Mouse (Mus musculus) intestine, postnatal 0 days (tissue): ENCODE data around the gene Kdm5d. TPM values are rescaled to one million over a fixed set of nuclear protein-coding genes. Genes with fewer than 3 reads are reported as not detected.

ENCODE experiments used
- ATAC-seq: fragments of 200-750 bp; cut with Nextera tagmentation; 2 replicates; pipeline ENCODE4 v1.8.0; 2017; ENCODE audit warnings: mild to moderate bottlenecking, moderate TSS enrichment, moderate library complexity
- H3K27ac ChIP-seq: fragments of 300-500 bp; sonication (generic); 2 replicates; pipeline ENCODE4 v1.5.1; 2014; ENCODE audit warnings: mild to moderate bottlenecking, low read depth, low read length, moderate library complexity
- H3K27me3 ChIP-seq: fragments of 300-500 bp; sonication (generic); replicated peaks from 2 replicates; pipeline ENCODE4 v1.6.1; 2014; ENCODE audit warnings: low read length, mixed read lengths; ENCODE audit not compliant: control insufficient read depth, insufficient read depth
- H3K36me3 ChIP-seq: fragments of 300-500 bp; sonication (generic); 2 replicates; pipeline ENCODE4 v1.6.1; 2014; ENCODE audit warnings: mild to moderate bottlenecking, moderate library complexity; ENCODE audit not compliant: control insufficient read depth, insufficient read depth
- H3K4me1 ChIP-seq: fragments of 300-500 bp; sonication (generic); replicated peaks from 2 replicates; pipeline ENCODE4 v1.6.1; 2014; ENCODE audit warnings: antibody characterized with exemption, low read length, mixed read lengths; ENCODE audit not compliant: control insufficient read depth, insufficient read depth
- H3K4me2 ChIP-seq: fragments of 300-500 bp; sonication (generic); replicated peaks from 2 replicates; pipeline ENCODE4 v1.6.1; 2014; ENCODE audit warnings: low read depth, mild to moderate bottlenecking, moderate library complexity
- H3K4me3 ChIP-seq: fragments of 300-500 bp; sonication (generic); 2 replicates; pipeline ENCODE4 v1.5.1; 2014; ENCODE audit warnings: low read depth, low read length
- H3K9ac ChIP-seq: fragments of 300-500 bp; sonication (generic); 2 replicates; pipeline ENCODE4 v1.6.1; 2014; ENCODE audit warnings: mild to moderate bottlenecking, low read depth, low read length
- H3K9me3 ChIP-seq: fragments of 300-500 bp; sonication (generic); 2 replicates; pipeline ENCODE4 v1.6.1; 2016; ENCODE audit warnings: mixed run types; ENCODE audit not compliant: control insufficient read depth
- CTCF ChIP-seq: sonication (generic); IDR thresholded peaks from 2 replicates; pipeline ENCODE4 v1.5.1; 2016; ENCODE audit warnings: low read depth, mild to moderate bottlenecking, control low read depth, antibody characterized with exemption, moderate library complexity
- WGBS: fragments of 180-500 bp; shearing (Covaris S2); extraction: QIAGEN DNeasy Blood & Tissue Kit; methylation state at CpG from one replicate; pipeline ENCODE4 v1.1.7; 2014; 5-methylcytosine and 5-hydroxymethylcytosine counted together
- microRNA-seq: library from miRNA; unstranded; fragments of <30 nt; microRNA quantifications from one replicate; pipeline ENCODE4, GENCODE M21; 2016
- polyA plus RNA-seq: library from polyadenylated mRNA; unstranded; fragments of >200 nt; fragmentation: Nextera tagmentation; extraction: Ambion mirVana; gene quantifications from 2 replicates; pipeline ENCODE4 v1.2.1, GENCODE M21; 2015

Kdm5d gene
- polyA plus RNA-seq: not detected in 2 replicates

GRCm38 (mm10) chrY:897393-898227 is at the start of gene Kdm5d:
Gene Kdm5d, plus strand, starts transcription at chrY:897788.
- H3K4me3 ChIP-seq: peak within 1 kb of the TSS; percentile 42
- no peaks in the 10 kb centered on the region for H3K9me3 ChIP-seq
- no peak for ATAC-seq
- H3K27me3 ChIP-seq: no peaks in the 10 kb centered on the region
- 0% methylated on average over 31 of the region's 34 CpGs for WGBS
- no peak for TF ChIP-seq CTCF
- peak within 1 kb of the TSS; percentile 35; the same call in 1 of the 2 replicates for H3K27ac ChIP-seq
- H3K36me3 ChIP-seq: no peaks in the 10 kb centered on the region
- peak within 1 kb of the TSS; percentile 45 for H3K4me2 ChIP-seq
- H3K4me1 ChIP-seq: no peaks in the 10 kb centered on the region
- peak within 1 kb of the TSS; percentile 37; the same call in 1 of the 2 replicates for H3K9ac ChIP-seq

GRCm38 (mm10) chrY:872404-872803 is 25.2 kb upstream of the Kdm5d start:
- Histone ChIP-seq H3K4me1 (no peaks in the 10 kb centered on the region), H3K4me3 (no peak overlapping the region), H3K36me3 (no peaks in the 10 kb centered on the region), H3K27ac (no peak overlapping the region), H3K4me2 (no peak overlapping the region), H3K9ac (no peak overlapping the region), H3K9me3 (no peaks in the 10 kb centered on the region), H3K27me3 (no peaks in the 10 kb centered on the region)
- no peak for TF ChIP-seq CTCF
- ATAC-seq: no peak

- Histone ChIP-seq H3K9me3 (no peaks in the 10 kb centered on the region), H3K36me3 (no peaks in the 10 kb centered on the region), H3K9ac (no peak overlapping the region), H3K4me1 (no peaks in the 10 kb centered on the region), H3K4me2 (no peak overlapping the region; the same call in 1 of the 2 replicates), H3K27ac (no peak overlapping the region), H3K27me3 (no peaks in the 10 kb centered on the region), H3K4me3 (no peak overlapping the region)
- no peak for ATAC-seq
- TF ChIP-seq CTCF: peak; percentile 62
- 18% methylated on average over 6 of the region's 18 CpGs for WGBS
These were observed 24.6 kb upstream of the Kdm5d start for GRCm38 (mm10) chrY:872855-873549.

Small RNA genes within 50 kb of the gene (microRNA-seq; reads per million reads assigned to microRNA genes)
- gene Gm47281: not detected

Other genes with a start within 250 kb of the Kdm5d start
- not detected in 2 replicates for gene Zfy1, start 100.4 kb upstream of the Kdm5d start, polyA plus RNA-seq
- gene Uba1y, start 79.1 kb upstream of the Kdm5d start, polyA plus RNA-seq: not detected in 2 replicates
- not detected in 2 replicates for gene Eif2s3y, start 112.8 kb downstream of the Kdm5d start, polyA plus RNA-seq